Mouse (Mus musculus) limb, embryonic 14.5 days (tissue): ENCODE results near the gene Gm5136. TPM values are rescaled to one million over a fixed set of nuclear protein-coding genes. Genes with fewer than 3 reads are reported as not detected.
A peak's percentile ranks its signal among the peaks of the same experiment; 100 is the strongest.

Experiments
- ATAC-seq: fragments of 200-750 bp; cut with Nextera tagmentation; 2 replicates; pipeline ENCODE4 v1.8.0; 2017; ENCODE audit warnings: low read depth, moderate number of reproducible peaks, moderate TSS enrichment; ENCODE audit not compliant: low FRiP score
- DNase-seq: peaks from one replicate; pipeline ENCODE4 v3.0.0-alpha.2; 2015; ENCODE audit warnings: low spot score
- H3K27ac ChIP-seq: fragments of 300-500 bp; sonication (generic); replicated peaks from 2 replicates; pipeline ENCODE4 v1.5.1; 2014; ENCODE audit warnings: low read depth, mild to moderate bottlenecking, low read length, moderate library complexity, mixed read lengths
- H3K27me3 ChIP-seq: fragments of 300-500 bp; sonication (generic); 2 replicates; pipeline ENCODE4 v1.6.1; 2014; ENCODE audit warnings: low read length, mixed read lengths; ENCODE audit not compliant: control insufficient read depth, insufficient read depth
- H3K36me3 ChIP-seq: fragments of 300-500 bp; sonication (generic); 2 replicates; pipeline ENCODE4 v1.6.1; 2014; ENCODE audit warnings: mild to moderate bottlenecking, low read length, moderate library complexity, mixed read lengths; ENCODE audit not compliant: control insufficient read depth, insufficient read depth
- H3K4me1 ChIP-seq: fragments of 300-500 bp; sonication (generic); 2 replicates; pipeline ENCODE4 v1.6.1; 2014; ENCODE audit warnings: antibody characterized with exemption, low read length, mixed read lengths; ENCODE audit not compliant: control insufficient read depth, insufficient read depth
- H3K4me2 ChIP-seq: fragments of 300-500 bp; sonication (generic); replicated peaks from 2 replicates; pipeline ENCODE4 v1.6.1; 2014; ENCODE audit warnings: low read depth, mild to moderate bottlenecking, low read length, moderate library complexity; ENCODE audit not compliant: severe bottlenecking
- H3K4me3 ChIP-seq: fragments of 300-500 bp; sonication (generic); replicated peaks from 2 replicates; pipeline ENCODE4 v1.5.1; 2014; ENCODE audit warnings: low read length
- H3K9ac ChIP-seq: fragments of 300-500 bp; sonication (generic); 2 replicates; pipeline ENCODE4 v1.6.1; 2014; ENCODE audit warnings: mild to moderate bottlenecking, low read depth, low read length, moderate library complexity; ENCODE audit not compliant: severe bottlenecking
- H3K9me3 ChIP-seq: fragments of 300-500 bp; sonication (generic); 2 replicates; pipeline ENCODE4 v1.6.1; 2016; ENCODE audit warnings: low read length; ENCODE audit not compliant: control insufficient read depth
- POLR2A ChIP-seq: fragments of 200-500 bp; IDR thresholded peaks from 2 replicates; pipeline ENCODE4 v1.8.0; 2012; ENCODE audit warnings: inconsistent platforms, mild to moderate bottlenecking, moderate library complexity, borderline replicate concordance; ENCODE audit not compliant: insufficient read depth, insufficient read length; ENCODE audit errors: extremely low read depth
- WGBS: fragments of 180-500 bp; shearing (Covaris S2); extraction: QIAGEN DNeasy Blood & Tissue Kit; methylation state at CpG from one replicate; pipeline ENCODE4 v1.1.7; 2014; 5-methylcytosine and 5-hydroxymethylcytosine counted together
- polyA plus RNA-seq, 2 experiments: library from polyadenylated mRNA; depleted of rRNA in 1 of 2; stranded (reverse) in 1 of 2; unstranded in 1 of 2; fragments of >200 nt; fragmentation: Nextera tagmentation in 1 of 2; extraction: Ambion mirVana in 1 of 2; gene quantifications; 2 replicates each; pipeline versions ENCODE4 v1.2.1 to v1.2.3; 2012 to 2014

The Gm5136 gene
- polyA plus RNA-seq, 2 experiments: not detected

GRCm38 (mm10) chr10:108686696-108687095 lies 13.3 kb downstream of the Gm5136 start:
- no peaks in the 10 kb centered on the region for H3K36me3 ChIP-seq
- no peak overlapping the region for H3K4me3 ChIP-seq
- DNase-seq (no peak), ATAC-seq (no peak)
- no peaks in the 10 kb centered on the region for H3K9me3 ChIP-seq
- no peaks in the 10 kb centered on the region for H3K4me1 ChIP-seq
- WGBS: 83% methylated on average over 4 of the region's 4 CpGs
- no peak overlapping the region for H3K4me2 ChIP-seq
- H3K27ac ChIP-seq: no peak overlapping the region
- H3K27me3 ChIP-seq: no peaks in the 10 kb centered on the region
- no peak for TF ChIP-seq POLR2A
- H3K9ac ChIP-seq: no peak overlapping the region

GRCm38 (mm10) chr10:108679675-108680390 lies 20.1 kb downstream of the Gm5136 start:
- Histone ChIP-seq H3K4me1 (no peaks in the 10 kb centered on the region), H3K9ac (no peak overlapping the region), H3K27me3 (no peaks in the 10 kb centered on the region), H3K9me3 (no peaks in the 10 kb centered on the region), H3K36me3 (no peaks in the 10 kb centered on the region), H3K4me2 (no peak overlapping the region), H3K27ac (no peak overlapping the region), H3K4me3 (no peak overlapping the region)
- DNase-seq: no peak
- WGBS: 63% methylated on average over 14 of the region's 14 CpGs
- ATAC-seq: 0 out of 2 replicates have a peak, but pooled peaks have one; percentile 12
- TF ChIP-seq POLR2A: no peak

GRCm38 (mm10) chr10:108677053-108677452 lies 22.9 kb downstream of the Gm5136 start:
- no peaks in the 10 kb centered on the region for H3K4me1 ChIP-seq
- DNase-seq (no peak), ATAC-seq (no peak)
- TF ChIP-seq POLR2A: no peak
- H3K4me3 ChIP-seq: no peak overlapping the region
- H3K27ac ChIP-seq: no peak overlapping the region
- H3K4me2 ChIP-seq: no peak overlapping the region
- no peaks in the 10 kb centered on the region for H3K27me3 ChIP-seq
- no peaks in the 10 kb centered on the region for H3K9me3 ChIP-seq
- no peaks in the 10 kb centered on the region for H3K36me3 ChIP-seq
- WGBS: 88% methylated on average over 8 of the region's 8 CpGs
- no peak overlapping the region for H3K9ac ChIP-seq

- 92% methylated on average over 3 of the region's 3 CpGs for WGBS
- Histone ChIP-seq H3K36me3 (no peaks in the 10 kb centered on the region), H3K4me1 (no peaks in the 10 kb centered on the region), H3K27ac (no peak overlapping the region), H3K9ac (no peak overlapping the region), H3K4me2 (no peak overlapping the region), H3K4me3 (no peak overlapping the region), H3K9me3 (no peaks in the 10 kb centered on the region), H3K27me3 (no peaks in the 10 kb centered on the region)
- ATAC-seq: no peak
- no peak for TF ChIP-seq POLR2A
- no peak for DNase-seq
These were observed 31.0 kb downstream of the Gm5136 start for GRCm38 (mm10) chr10:108668944-108669343.

GRCm38 (mm10) chr10:108660295-108660694 lies 39.7 kb downstream of the Gm5136 start:
- H3K4me1 ChIP-seq: no peaks in the 10 kb centered on the region
- no peaks in the 10 kb centered on the region for H3K27me3 ChIP-seq
- H3K4me3 ChIP-seq: no peak overlapping the region
- H3K9ac ChIP-seq: no peak overlapping the region
- no peaks in the 10 kb centered on the region for H3K9me3 ChIP-seq
- no peak for ATAC-seq
- no peaks in the 10 kb centered on the region for H3K36me3 ChIP-seq
- no peak overlapping the region for H3K4me2 ChIP-seq
- TF ChIP-seq POLR2A: no peak
- no peak overlapping the region for H3K27ac ChIP-seq
- 83% methylated on average over 3 of the region's 3 CpGs for WGBS
- no peak for DNase-seq
